Mouse (Mus musculus) heart, adult 2 months (tissue): ENCODE data around the gene As3mt.

Experiments
- CTCF ChIP-seq: fragments of 200-600 bp; IDR thresholded peaks from 2 replicates; pipeline ENCODE4 v1.8.1; 2022; ENCODE audit warnings: antibody characterized with exemption, mild to moderate bottlenecking, moderate library complexity
- EP300 ChIP-seq: fragments of 200-500 bp; IDR thresholded peaks from 2 replicates; pipeline ENCODE4 v1.6.1; 2011; ENCODE audit warnings: low read depth, low read length, control low read depth; ENCODE audit not compliant: insufficient read depth
- POLR2A ChIP-seq: fragments of 200-500 bp; IDR thresholded peaks from 2 replicates; pipeline ENCODE4 v1.6.1; 2011; ENCODE audit warnings: mild to moderate bottlenecking, low read depth, low read length, control low read depth; ENCODE audit not compliant: insufficient read depth

GRCm38 (mm10) chr19:46658348-46658747 is 48.9 kb upstream of the As3mt start:
- no peak for TF ChIP-seq CTCF
- TF ChIP-seq POLR2A: no peak
- no peak for TF ChIP-seq EP300
